Comparison of ENCODE assay signal across 8 mouse cellular contexts in the genomic region with DNA sequence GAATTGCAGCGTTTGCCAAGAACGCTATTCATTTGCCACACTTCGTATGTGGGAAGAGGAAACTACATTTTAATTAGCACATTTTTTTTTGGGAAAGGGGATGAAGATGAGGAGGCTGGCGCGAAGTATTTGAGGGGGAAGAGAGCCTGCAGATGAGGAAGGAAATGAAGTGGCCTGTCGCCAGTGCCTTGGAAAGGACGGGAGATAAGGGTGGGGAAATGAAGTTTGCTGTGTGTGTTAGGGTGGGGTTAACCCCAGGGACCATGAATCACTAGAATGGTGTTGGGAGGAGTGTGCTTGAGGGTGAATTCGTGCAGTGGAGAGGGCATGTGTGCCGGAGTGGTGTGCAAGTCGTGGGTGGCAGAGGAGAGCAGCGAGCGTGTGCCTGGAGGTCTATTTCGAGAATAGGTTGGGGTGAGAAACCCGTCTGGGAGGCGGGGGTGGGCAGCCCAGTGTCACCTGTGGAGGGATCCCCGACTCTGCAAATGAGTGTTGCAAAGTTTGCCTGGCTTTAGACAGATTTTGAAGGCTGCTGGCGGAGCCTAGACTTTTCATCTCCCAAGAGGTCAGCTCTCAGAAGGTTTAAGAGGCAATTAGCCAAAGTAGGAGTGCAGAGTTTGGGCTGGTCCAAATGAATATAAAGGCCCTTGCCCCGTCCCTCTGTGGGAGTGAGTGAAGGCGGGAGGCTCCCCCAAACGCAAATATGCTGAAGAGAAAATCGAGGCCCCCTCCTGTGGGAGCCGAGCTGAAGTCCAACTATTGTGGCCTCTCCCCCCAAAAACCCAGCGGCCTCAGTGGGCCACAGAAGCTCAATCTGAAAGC. TPM values are rescaled to one million over a fixed set of nuclear protein-coding genes. Genes with fewer than 3 reads are reported as not detected.
A peak's percentile ranks its signal among the peaks of the same experiment; 100 is the strongest.
DNase-seq lines count a peak whose midpoint lies in the region; ATAC-seq and TF ChIP-seq lines count a peak whose summit lies in the region.

No protein-coding gene starts in this region.

- H3K9ac ChIP-seq in intestine, embryonic 15.5 days: peak overlapping the region; percentile 62

- DNase-seq in adrenal gland, adult 2 months: peak; percentile 72
- DNase-seq in gastrocnemius, postnatal 36 days: peak; percentile 67 to 74
- peak; percentile 61 to 83 for DNase-seq in left cerebral cortex, postnatal 25 days (ENCODE audit: low spot score in 2 of 2)
- peak; percentile 54 to 57 for DNase-seq in right cerebral cortex, postnatal 36 days (ENCODE audit: low spot score in 2 of 2)
- DNase-seq in Muller cell, postnatal 12 days (ENCODE audit: inconsistent ontology term): no peak

- 2% methylated on average over 23 of the region's 23 CpGs for WGBS in intestine, embryonic 15.5 days

- peak overlapping the region; percentile 94 for H3K27ac ChIP-seq in cortical plate, adult 2 months (ENCODE audit: insufficient read depth, low read length)
- H3K27ac ChIP-seq in intestine, embryonic 15.5 days: peak overlapping the region; percentile 89

- no peak for TF ChIP-seq CTCF in cortical plate, adult 2 months (IDR thresholded peaks at IDR 0.05; ENCODE audit: extremely low read depth, insufficient read depth, low read length)

- no peaks in the 10 kb centered on the region for H3K27me3 ChIP-seq in intestine, embryonic 15.5 days (replicated peaks)

- no peaks in the 10 kb centered on the region for H3K9me3 ChIP-seq in intestine, embryonic 15.5 days

- no peak for TF ChIP-seq POLR2A in cortical plate, adult 2 months (IDR thresholded peaks at IDR 0.05; ENCODE audit: extremely low read depth, insufficient read depth, low read length)

- ATAC-seq in intestine, embryonic 15.5 days: peak; percentile 19
- peak; percentile 27 for ATAC-seq in megakaryocyte progenitor cell, adult 5-6 weeks (replicated peaks; ENCODE audit: poor library complexity)

- peak overlapping the region; percentile 86 for H3K4me2 ChIP-seq in intestine, embryonic 15.5 days (replicated peaks)

- H3K36me3 ChIP-seq in intestine, embryonic 15.5 days: no peaks in the 10 kb centered on the region

- peak overlapping the region; percentile 72 for H3K4me3 ChIP-seq in cortical plate, adult 2 months (ENCODE audit: insufficient read depth, low read length)
- peak overlapping the region; percentile 88 for H3K4me3 ChIP-seq in intestine, embryonic 15.5 days (replicated peaks)

- intact Hi-C loops in gastrocnemius, postnatal 36 days (cut with DNase I): loop anchor here (5.0 kb wide), 4 partner anchors 41 to 171 kb away; partner anchors contain the start of gene Mxi1
- intact Hi-C loops in left cerebral cortex, postnatal 25 days (cut with DNase I): loop anchor here (1.0 to 5.0 kb wide), 9 partner anchors 46 to 223 kb away; partner anchors contain the start of gene Mxi1

- no peaks in the 10 kb centered on the region for H3K4me1 ChIP-seq in cortical plate, adult 2 months (ENCODE audit: control insufficient read depth, insufficient read depth, low read length)
- peaks cover 6% of the 10 kb centered on the region for H3K4me1 ChIP-seq in intestine, embryonic 15.5 days (replicated peaks)

RNA-seq across cellular contexts. Expression of gene Add3, which starts 1.2 kb away (rescaled TPM):
- 10 to 100 TPM; 43.1 to 46.6 TPM for total RNA-seq in adrenal gland, adult 2 months (2021)
- polyA plus RNA-seq in adrenal gland, adult 2 months (2012; rRNA removed): 9.4 and 11.6 TPM in 2 replicates
- 75.3 and 76.7 TPM in 2 replicates for polyA plus RNA-seq in cortical plate, adult 2 months (2012; rRNA removed)
- 10 to 100 TPM; 20.0 to 20.7 TPM for total RNA-seq in gastrocnemius, postnatal 36 days (2021)
- polyA plus RNA-seq in intestine, embryonic 15.5 days (2015; fragmentation: Nextera tagmentation; extraction: Ambion mirVana): 119 and 133 TPM in 2 replicates
- 10 to 100 TPM; 80.6 to 86.6 TPM for total RNA-seq in left cerebral cortex, postnatal 25 days (2021)
- total RNA-seq in megakaryocyte progenitor cell, adult 5-6 weeks (2015): 36.6 and 37.5 TPM in 2 replicates
- total RNA-seq in megakaryocyte progenitor cell, adult 5-6 weeks (2017): 43.8 and 46.8 TPM in 2 replicates
